Mouse (Mus musculus) T-cell, adult 2 months (primary cell): ENCODE measurements around the gene Pdp2.

Source experiments
- DNase-seq: peaks from one replicate; pipeline ENCODE4 v3.0.0; 2022; ENCODE audit warnings: low spot score

Pdp2 gene

DNA sequence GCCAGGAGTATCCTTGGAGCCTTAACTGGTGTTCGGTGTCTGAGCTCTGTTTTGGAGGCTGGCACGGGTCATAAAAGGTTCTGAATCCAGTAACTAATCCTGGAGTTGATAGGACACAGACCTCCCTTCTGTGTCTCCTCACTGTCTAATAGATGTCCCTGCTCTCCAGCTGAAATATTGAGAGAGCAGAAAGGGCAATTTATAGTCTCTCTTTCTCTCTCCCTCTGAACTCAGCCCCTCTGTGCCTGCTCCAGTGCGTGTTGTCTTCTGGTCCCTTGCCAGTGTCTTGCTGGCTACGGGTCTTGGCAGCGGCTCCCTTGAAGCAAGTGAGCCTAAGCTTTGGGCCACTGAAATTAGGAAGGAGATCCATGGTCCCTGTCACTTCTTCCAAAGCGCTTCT is 6.4 kb downstream of the Pdp2 start:
- DNase-seq = no peak

DNA sequence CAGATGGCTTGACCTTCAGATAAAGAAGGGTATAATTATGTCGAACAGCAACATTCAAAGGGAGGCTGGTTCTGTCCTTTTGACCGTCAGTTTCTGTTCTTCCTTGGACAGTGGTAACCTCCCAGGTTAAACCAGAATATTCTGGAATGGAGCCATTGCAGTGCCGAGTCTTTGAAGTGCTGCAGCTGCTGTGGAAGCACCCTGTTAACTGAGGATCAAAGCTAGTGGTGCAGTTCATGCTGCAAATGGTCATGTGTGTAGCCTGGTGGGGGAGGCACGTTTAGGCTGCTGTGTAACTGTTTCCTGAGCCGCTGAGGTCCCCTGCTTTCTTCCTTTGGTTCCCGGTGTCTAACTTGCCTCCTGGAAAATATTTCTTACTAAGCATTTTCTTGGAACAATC is 7.2 kb downstream of the Pdp2 start:
- no peak for DNase-seq

DNA sequence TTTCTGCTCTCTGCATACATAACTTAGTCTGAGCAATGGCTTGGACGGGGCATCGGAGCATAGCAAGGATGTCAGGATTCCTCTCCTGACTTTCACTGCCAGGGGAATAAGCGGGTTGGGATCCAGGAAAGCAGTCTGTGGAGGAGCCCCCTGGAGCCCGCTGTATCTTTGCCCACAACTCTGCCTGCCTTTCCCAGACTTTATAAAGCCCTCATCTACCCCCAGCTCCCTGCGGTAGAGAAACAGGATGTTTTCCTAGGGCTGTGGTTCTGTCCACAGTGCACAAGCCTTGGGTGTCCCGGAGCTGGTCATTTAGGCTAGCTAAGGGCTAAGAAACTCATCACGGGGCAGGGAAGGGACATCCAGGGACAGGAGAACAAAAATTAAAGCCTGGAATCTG is 10.1 kb downstream of the Pdp2 start:
- DNase-seq = no peak

DNA sequence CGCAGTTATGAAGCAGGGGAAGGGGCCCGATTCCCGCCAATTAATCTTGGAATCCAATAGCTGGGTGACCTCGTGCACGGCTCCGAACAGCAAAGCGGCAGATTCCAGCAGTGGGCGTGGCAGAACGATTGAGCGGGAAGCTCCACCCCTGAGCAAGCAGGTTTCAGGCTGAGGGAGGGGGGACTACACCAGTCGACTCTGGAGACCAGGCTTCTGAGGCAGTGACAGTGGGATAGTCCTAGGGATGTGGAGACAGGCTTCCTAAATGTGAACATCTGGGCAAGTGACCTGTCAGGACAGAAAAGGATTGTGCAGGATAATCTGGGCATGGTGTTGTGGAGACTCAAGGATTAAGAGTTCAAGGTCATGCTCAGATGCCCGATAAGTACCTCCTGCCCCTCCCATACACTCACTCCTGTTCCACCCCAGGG is 10.7 kb downstream of the Pdp2 start:
- no peak for DNase-seq

DNA sequence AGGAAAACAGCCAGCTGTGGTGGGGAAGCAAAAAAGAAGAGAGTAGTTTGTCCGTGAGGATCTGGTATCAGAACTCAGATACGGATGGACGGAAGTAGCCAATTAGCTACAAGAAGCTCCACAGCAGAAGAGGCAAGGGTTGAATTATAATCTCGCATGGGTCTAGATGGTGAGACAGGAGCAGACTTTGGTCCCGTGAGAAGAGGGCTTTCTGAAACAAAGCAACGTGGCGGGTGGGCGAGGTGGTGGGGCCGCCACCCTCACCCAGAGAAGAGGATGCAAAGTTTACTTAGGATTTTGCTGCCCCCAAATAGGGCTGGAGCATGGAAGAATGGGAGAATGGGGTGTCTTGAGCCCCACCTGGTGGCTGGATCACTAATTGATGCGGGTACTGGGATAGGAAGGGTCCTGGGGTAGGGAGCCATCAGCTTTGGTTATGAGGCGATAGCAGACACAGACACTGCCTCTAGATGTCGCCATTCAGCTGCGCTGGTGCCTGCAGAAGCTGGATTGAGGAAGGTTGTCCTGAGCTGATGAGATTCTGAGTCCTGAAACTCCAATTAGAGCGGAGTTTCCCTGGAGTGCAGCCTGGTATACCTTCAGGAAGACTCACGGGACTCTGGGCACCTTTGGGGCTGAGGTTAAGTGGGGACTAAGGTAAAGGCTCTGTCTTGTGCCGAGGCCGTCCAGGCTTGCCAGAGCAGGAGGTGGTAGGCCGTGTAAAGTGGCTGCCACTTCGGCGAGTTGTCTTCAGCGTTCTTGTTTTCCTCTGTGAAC is 11.4 kb downstream of the Pdp2 start:
- peak; percentile 63 for DNase-seq

DNA sequence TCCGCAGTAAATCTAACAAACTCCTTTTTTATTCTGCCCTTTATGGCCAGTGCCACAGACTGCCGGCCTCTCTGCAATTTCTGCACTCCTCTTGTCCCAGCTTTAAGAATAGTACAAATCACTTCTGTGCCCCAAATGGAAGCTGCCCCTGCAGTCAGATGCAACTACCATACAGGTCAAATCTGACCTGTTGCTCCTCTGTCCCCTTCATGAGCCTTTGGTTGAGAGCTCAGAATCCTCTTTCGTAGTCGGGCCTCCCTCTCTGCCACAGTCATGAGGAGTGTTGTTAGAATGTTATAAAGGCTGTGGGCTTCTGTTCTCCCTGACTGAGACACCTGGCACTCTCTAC is 12.0 kb downstream of the Pdp2 start:
- DNase-seq = no peak

DNA sequence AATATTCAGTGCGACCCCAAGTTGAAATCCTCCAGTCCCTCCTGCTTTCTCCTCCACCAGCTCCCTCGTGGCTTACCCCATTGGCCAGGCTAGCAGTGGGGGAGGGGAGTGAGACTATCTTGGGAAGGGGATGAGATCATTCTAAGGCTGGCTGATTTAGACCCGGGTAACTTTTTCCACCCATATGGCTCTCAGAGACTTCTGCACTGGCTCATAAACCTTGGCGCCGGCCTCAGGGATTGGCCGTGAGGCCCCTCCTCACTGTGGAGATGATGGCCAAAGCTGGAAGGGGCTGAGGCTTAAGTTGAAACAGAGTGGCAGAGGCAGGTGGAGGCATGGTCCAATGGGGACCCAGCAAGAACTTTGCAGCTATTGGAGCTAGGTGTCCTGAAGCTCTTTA is 15.1 kb downstream of the Pdp2 start:
- DNase-seq = no peak

DNA sequence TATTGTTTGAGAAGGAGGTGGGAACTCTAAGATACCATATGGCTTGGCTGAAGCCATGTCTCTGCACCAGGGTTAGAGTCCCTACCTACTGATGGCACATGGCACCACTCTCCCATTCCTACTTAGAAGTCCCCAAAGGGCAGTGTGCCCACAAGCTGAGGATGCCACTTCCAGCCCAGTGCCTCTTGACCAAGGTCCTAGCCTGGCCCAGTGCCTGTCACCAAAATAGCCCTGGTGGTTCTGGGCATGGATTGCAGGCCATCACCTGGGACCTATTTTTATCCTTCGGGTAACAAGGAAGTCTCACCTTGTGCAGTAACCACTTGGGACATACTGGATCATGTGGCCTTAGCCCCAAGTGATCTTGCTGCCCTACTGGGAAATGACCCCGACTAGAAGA is 16.7 kb downstream of the Pdp2 start:
- DNase-seq = no peak

DNA sequence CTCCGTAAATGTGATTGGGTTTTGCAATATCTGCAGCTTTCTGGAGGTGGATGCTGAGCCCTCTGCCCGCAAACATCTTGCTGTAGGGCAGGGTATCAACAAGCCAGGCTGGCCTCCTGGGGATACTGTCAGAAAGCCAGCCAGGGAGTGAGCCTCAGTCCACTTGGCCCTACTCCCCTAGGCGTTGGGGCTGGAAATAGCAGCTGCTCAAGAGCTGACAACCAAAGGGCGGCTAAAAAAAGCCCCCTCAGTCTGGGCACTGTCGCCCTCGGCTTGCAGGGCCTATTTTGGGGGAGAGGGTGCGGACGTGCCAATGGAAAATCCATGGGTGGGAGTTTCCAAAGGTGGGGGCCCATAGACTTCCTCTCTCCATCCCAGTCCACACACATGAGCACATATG is 18.0 kb downstream of the Pdp2 start:
- no peak for DNase-seq

DNA sequence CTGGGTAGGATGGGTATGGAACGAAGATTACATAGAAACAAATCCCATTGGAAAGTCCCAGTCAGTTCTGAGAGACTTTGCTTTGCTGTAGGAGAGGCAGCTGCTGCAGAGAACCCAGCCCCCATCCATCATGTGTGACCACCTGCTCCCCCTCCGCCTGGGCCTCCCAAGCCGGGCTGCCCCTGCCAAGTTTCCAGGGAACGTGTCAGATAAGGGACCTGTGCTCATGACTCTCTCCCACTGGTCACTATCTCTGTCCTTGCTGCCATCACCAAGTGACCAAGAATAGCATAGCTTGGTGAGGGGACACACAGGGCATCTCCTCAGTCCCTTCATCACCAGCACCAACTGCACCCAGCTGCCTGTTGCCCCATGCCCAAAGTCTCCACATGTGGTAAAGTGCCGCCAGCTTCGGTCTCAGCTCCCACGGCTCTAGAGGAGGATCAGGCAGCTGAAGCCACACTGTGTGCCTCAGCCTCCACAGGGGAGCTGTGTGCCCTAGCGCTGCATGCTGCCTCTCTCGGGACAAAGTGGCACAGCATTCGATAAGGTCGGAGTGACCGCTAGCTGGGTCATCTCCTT is 19.0 kb downstream of the Pdp2 start:
- no peak for DNase-seq

DNA sequence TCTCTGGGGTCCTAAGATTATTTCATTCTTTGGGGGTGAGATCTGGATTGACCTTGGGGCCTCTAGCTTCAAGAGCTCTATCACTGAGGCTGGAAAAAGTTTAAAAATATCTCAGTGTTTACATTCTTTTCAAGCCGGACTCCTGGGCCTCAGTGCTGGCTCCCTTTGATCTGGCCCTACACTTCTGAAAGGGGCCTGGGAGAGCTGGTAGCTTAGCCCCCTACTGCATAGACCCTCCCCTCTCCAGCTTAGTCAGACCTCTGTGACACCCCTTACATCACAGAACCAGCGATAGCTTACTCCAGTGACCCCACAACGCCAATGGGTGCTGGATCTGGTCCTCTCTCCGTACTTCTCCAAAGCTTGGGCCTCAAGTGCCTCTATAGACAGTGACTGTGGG is 20.4 kb downstream of the Pdp2 start:
- DNase-seq = no peak

DNA sequence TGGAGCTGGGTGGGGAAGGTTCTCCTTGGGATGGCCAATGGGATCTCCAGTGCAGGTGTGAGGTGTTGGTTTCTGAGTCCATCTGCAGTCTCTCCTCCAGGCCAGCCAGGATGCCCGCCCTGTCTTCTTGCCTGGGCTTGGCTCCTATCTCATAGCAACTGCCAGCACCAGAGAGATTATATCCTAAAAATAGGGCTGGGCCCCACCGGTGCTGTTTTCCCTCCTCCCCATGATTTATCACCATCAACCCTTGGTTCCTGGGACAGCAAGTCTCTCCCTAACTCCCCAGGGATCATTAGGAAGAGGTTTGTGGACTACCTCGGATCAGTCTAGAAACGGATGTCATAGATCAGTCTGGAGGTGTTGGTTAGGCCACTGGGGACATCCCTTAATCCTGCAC is 21.9 kb downstream of the Pdp2 start:
- DNase-seq = no peak

DNA sequence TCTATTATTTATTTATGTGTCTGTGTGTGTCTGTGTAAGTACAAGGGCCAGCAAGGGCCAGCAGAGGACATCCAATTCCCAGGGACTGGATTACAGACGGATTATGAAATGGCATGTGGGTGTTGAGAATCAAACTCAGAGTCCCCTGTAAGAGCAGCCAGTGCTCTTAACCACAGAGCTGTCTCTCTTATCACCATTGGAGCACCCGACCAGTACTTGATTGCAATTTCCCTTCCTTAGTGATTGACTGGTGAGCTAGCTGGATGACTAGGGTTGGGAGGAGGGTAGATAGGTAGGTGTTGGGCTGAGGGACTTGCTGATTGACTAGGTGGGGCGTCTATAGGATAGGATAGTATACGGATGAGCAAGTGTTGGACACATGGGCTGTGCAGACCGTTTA is 29.5 kb downstream of the Pdp2 start:
- no peak for DNase-seq

DNA sequence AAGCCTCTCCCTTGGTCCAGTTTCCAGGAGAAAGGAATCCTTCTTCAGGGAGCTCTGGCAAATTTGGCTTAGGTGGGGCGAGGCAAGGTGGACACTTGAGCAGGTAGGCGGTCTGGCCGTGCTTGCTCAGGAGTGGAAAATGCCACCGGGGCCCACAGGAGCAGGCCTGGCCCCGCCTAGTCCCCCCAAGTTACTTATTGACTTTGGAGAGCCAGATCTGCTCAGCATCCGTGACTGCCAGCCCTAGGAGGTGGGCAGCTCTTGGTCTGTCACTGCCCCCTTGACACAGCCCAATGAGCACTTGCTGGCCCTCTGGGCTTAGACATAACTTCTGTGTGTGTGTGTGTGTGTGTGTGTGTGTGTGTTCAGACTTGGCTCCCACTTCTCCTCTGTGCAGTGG is 32.9 kb downstream of the Pdp2 start, which contains the start of gene Cdh16:
Cdh16 (minus strand) TSS at position 236 of the 400 bp plus-strand sequence.
- DNase-seq = no peak

DNA sequence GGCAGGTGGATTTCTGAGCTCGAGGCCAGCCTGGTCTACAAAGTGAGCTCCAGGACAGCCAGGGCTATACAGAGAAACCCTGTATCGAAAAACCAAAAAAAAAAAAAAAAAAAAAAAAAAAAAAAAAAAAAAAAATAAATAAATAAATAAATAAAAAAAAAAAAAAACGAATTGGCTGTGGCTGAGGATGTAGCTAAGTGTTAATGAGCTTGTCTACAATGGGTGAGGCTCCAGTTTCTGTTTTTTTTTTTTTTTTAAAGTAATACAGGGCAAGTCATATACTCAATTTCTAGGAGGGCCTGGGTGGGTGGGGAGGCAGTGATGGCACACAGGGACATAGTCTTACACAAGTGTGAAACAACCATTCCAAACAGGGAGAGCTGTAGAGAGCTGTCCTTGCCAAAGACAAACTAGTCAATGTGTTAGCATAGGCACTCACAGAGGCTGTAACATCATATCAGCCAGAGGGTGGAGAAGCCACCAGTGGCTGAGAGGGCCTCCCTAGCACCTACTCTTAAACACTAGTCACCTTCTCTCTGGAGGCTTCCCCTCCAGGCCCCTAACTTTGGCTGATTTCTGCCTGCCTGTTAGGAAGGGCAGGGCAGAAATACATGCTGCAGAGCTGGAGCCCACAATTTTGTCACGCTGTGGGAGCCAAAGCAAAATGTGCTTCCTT is 36.0 kb downstream of the Pdp2 start:
- DNase-seq = no peak

DNA sequence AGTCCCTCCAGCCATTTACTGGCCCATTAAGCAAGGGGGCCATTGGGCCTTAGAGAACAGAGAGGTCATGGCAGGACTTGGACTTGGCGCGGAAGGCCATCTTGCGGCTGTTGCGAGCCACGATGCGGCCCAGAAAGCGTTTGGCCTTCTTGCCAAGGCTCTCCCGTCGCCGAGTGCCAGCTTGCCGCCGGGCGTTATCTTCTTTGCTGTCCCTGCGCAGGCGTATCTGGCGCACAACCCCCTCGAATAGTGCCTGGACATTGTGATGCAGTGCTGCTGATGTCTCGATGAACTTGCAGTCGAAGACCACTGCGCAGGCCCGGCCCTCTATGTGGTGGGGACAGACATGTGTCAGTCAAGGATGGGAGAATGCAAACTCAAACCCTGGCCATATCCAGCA is 37.2 kb downstream of the Pdp2 start:
- DNase-seq = no peak

DNA sequence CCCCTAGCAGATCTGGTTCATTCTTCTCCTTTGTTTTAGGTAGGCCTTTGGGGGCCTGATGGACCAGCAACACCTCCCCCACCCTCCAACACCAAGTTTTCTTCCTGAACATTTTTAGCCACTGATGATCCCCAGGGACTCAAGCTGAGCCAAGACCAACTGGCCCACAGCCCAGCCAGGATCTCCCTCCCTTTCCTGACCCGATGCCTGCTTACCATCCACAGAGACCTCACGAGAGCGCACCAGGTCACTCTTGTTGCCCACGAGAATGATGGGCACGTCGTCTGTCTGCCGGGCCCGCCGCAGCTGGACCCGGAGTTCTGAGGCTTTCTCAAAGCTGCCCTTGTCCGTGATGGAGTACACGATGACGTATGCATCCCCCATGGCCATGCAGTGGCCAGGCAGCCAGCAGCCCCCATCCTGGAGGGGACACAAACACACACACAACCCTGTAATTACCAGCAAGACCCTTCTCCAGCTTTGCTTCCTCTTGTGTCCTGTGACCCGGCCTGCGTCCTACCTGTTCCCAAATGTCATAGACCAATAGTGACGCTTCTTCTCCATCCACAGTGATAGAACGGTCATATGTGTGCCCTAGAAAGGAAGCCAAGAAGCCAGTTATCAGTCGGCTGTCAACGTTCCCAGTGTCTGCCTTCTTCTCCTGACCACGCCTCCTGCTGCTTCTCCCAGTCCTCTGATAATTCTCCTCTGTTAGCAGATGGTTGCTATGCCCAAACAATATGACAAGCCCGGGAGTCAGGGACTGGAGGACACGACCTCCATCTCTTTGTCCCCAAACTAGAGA is 38.3 kb downstream of the Pdp2 start:
- no peak for DNase-seq

DNA sequence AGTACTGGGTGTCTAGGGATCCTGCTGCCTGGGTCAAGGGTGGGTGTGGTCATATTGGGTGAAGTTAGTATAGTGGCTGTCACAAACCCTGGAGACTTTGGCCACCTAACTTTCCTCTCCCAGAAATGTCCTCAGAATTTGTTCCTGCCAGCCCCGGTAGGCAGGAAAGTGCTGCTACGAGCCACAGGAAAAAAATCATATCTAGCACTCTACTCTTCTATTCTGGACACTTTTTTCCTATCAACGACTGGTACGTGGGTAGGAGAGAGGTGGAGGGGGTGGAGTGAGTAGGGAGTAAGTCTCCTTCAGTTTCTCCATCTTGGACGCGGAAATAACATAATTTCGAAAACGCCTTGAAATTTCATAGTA is 38.8 kb downstream of the Pdp2 start:
- no peak for DNase-seq

DNA sequence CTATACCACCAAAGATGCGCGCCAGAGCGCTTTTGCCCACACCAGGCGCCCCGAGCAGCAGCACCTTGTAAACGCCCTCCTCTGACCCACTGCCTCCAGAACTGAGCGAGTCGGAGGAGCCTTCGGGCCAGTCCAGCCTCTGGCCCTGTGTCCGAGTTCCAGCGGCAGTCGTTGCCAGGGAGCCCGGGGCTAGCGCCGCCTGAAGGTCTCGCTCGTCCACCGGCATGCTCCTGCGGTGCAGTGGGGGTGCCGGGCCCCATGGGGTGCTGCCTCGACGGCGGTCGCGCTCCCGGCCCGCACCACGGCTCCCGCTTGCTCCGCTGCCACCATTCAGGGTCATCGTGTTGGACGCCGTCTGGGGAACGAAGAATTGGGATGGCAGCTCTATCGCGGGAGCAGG is 39.3 kb downstream of the Pdp2 start:
- peak; percentile 42 for DNase-seq

DNA sequence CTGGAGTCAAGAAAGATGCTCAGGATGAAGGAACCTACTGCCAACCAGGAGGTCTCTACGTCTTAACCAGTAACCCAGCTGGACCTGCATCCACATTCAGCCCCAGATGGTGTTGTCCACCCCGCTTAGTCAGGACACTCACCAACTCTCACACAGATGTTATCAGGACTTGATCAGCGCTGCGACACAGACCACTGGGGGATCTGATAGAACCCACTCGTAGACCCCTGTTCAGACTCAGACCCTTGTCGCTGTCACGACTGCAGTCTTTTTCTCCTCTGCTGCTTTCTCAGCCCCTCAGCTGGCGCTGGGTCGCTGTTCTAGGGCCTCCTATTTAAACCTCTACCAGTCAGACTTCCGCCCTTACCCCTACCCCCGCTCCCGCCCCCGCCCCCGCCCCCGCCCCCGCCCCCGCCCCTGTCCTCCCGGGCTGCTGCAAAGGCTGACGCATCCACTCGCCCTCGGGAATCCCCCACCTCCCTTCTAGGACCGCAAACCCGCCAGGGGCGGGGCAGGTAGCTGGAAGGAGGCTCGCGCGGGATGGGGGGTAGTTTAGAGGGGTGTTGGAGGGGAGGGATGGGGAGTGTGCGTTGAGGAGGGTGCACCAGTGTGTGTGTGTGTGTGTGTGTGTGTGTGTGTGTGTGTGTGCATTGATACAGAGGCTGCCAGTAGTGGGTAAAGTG is 39.9 kb downstream of the Pdp2 start, which contains the start of gene Rrad:
Rrad (minus strand) TSS at position 347 of the 683 bp plus-strand sequence.
- DNase-seq = peak; percentile 96

DNA sequence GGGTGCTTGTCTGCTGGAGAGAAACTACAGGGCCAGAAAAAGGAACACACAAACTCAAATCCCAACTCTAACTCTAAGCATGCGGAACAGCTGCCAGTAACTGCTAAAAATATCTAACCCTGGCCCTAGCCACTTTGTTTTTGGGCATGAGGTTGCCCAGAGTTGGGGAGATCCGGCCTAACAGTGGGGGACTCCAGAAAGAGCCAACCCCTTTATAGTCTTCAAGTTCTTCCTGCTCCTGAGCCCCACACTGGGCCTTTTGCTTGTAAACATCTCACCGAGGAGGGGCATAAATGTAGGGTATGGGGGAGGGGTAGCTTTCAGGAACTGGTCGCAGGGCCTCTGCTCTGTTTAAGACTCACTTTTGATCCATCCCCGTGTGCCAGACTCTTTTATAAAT is 40.7 kb downstream of the Pdp2 start:
- DNase-seq = peak; percentile 40

DNA sequence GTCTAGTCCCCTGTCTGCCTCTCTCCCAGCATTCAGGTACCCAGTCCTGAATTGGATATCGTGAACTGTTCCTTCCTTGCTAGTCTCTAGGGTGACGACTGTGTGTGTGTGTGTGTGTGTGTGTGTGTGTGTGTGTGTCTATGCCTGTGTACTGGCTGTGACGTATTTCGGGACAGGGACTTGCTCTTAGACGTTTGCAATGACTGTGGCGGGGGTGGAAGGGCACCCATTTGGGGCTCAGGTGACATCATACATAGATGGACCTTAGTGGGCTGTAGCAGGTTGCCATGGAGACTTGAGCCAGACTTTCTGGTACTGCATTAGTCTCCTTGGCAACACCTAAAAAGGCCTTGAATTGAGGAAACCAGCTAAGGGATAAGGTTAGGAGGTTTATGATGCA is 41.2 kb downstream of the Pdp2 start:
- DNase-seq = peak; percentile 37
